Mouse (Mus musculus) CH12.LX (cell line): ENCODE measurements around the gene Gm20388. TPM values are rescaled to one million over a fixed set of nuclear protein-coding genes. Genes with fewer than 3 reads are reported as not detected.

Source experiments
- DNase-seq: peaks from one replicate; pipeline ENCODE4 v3.0.0-alpha.2; 2013; ENCODE audit errors: extremely low read depth
- H3K27ac ChIP-seq: 2 replicates; pipeline ENCODE4 v1.5.1; 2012; ENCODE audit warnings: low read depth, mild to moderate bottlenecking, control low read depth, moderate library complexity; ENCODE audit not compliant: insufficient read depth
- H3K27me3 ChIP-seq: replicated peaks from 2 replicates; pipeline ENCODE3; 2012; ENCODE audit warnings: inconsistent platforms
- H3K36me3 ChIP-seq, 2 experiments: replicated peaks in 1 of 2; 2 replicates each; pipeline versions ENCODE3 to v1.6.1; 2012; ENCODE audit warnings: inconsistent platforms in 1 of 2, low read length in 1 of 2, mild to moderate bottlenecking in 1 of 2, mixed read lengths in 1 of 2, moderate library complexity in 1 of 2; ENCODE audit not compliant: control insufficient read depth in 1 of 2, insufficient read depth in 1 of 2
- H3K4me1 ChIP-seq, 2 experiments: 2 replicates each; pipeline ENCODE4 v1.6.1; 2012; ENCODE audit warnings: inconsistent platforms in 1 of 2, moderate library complexity in 1 of 2; ENCODE audit not compliant: insufficient read depth in 2 of 2, control insufficient read depth in 1 of 2
- H3K4me2 ChIP-seq: 2 replicates; pipeline ENCODE4 v1.6.1; 2012; ENCODE audit warnings: low read depth, mild to moderate bottlenecking, control low read depth; ENCODE audit not compliant: poor library complexity, insufficient read depth, severe bottlenecking
- H3K4me3 ChIP-seq, 3 experiments: fragments of 150-350 bp in 1 of 3; sonication (generic) in 1 of 3; replicated peaks in 1 of 3; 2 replicates each; pipeline versions ENCODE3 to v1.5.1; 2011 to 2012; ENCODE audit warnings: low read depth in 2 of 3, low read length in 2 of 3, mild to moderate bottlenecking in 2 of 3, moderate library complexity in 2 of 3, control low read depth in 1 of 3, improper control_type of control experiment in 1 of 3, inconsistent platforms in 1 of 3, mixed read lengths in 1 of 3; ENCODE audit not compliant: poor library complexity in 1 of 3
- H3K79me2 ChIP-seq: replicated peaks from 2 replicates; pipeline ENCODE4 v1.6.1; 2012; ENCODE audit warnings: mild to moderate bottlenecking, moderate library complexity; ENCODE audit not compliant: control insufficient read depth, poor library complexity, insufficient read depth, severe bottlenecking; ENCODE audit errors: extremely low read depth
- H3K9ac ChIP-seq: 2 replicates; pipeline ENCODE4 v1.6.1; 2012; ENCODE audit warnings: low read depth, mild to moderate bottlenecking, control low read depth, moderate library complexity; ENCODE audit not compliant: insufficient read depth
- H3K9me3 ChIP-seq: replicated peaks from 2 replicates; pipeline ENCODE3; 2012; ENCODE audit warnings: low read length, inconsistent platforms, mixed read lengths
- BHLHE40 ChIP-seq: IDR thresholded peaks from 2 replicates; pipeline ENCODE4 v1.6.1; 2011; ENCODE audit warnings: mild to moderate bottlenecking, low read depth, low read length, improper control_type of control experiment
- CHD2 ChIP-seq: IDR thresholded peaks from 2 replicates; pipeline ENCODE4 v1.6.1; 2011; ENCODE audit warnings: low read length, improper control_type of control experiment
- CTCF ChIP-seq, 2 experiments: IDR thresholded peaks in 1 of 2; conservative IDR thresholded peaks in 1 of 2; 2 replicates each; pipeline ENCODE4 v1.5.1; 2011 to 2012; ENCODE audit warnings: low read depth in 2 of 2, low read length in 2 of 2, improper control_type of control experiment in 1 of 2, inconsistent platforms in 1 of 2, mild to moderate bottlenecking in 1 of 2, moderate library complexity in 1 of 2
- E2F4 ChIP-seq: IDR thresholded peaks from 2 replicates; pipeline ENCODE4 v1.6.1; 2011; ENCODE audit warnings: low read depth, low read length, improper control_type of control experiment; ENCODE audit not compliant: insufficient replicate concordance
- ELF1 ChIP-seq: IDR thresholded peaks from 2 replicates; pipeline ENCODE4 v1.6.1; 2014; ENCODE audit warnings: low read depth, mild to moderate bottlenecking, inconsistent platforms, low read length, improper control_type of control experiment
- EP300 ChIP-seq: IDR thresholded peaks from 2 replicates; pipeline ENCODE4 v1.6.1; 2011; ENCODE audit warnings: low read length, improper control_type of control experiment
- ETS1 ChIP-seq: conservative IDR thresholded peaks from 2 replicates; pipeline ENCODE4 v1.6.1; 2012; ENCODE audit warnings: low read depth, mild to moderate bottlenecking, inconsistent platforms, low read length, improper control_type of control experiment, moderate library complexity
- GABPA ChIP-seq: IDR thresholded peaks from 2 replicates; pipeline ENCODE4 v1.6.1; 2012; ENCODE audit warnings: low read depth, low read length, improper control_type of control experiment, inconsistent platforms; ENCODE audit not compliant: insufficient replicate concordance
- IRF4 ChIP-seq: IDR thresholded peaks from 2 replicates; pipeline ENCODE4 v1.6.1; 2014; ENCODE audit warnings: low read depth, mild to moderate bottlenecking, inconsistent platforms, low read length, improper control_type of control experiment
- MEF2A ChIP-seq: IDR thresholded peaks from 2 replicates; pipeline ENCODE4 v1.6.1; 2014; ENCODE audit warnings: low read depth, mild to moderate bottlenecking, inconsistent platforms, low read length, improper control_type of control experiment, borderline replicate concordance
- MXI1 ChIP-seq: IDR thresholded peaks from 2 replicates; pipeline ENCODE4 v1.6.1; 2011; ENCODE audit warnings: mild to moderate bottlenecking, low read depth, low read length, improper control_type of control experiment
- NELFE ChIP-seq: IDR thresholded peaks from 2 replicates; pipeline ENCODE4 v1.6.1; 2011; ENCODE audit warnings: low read depth, low read length, improper control_type of control experiment
- NRF1 ChIP-seq: IDR thresholded peaks from 2 replicates; pipeline ENCODE4 v1.6.1; 2014; ENCODE audit warnings: low read depth, mild to moderate bottlenecking, inconsistent platforms, low read length, improper control_type of control experiment, moderate library complexity
- RCOR1 ChIP-seq: conservative IDR thresholded peaks from 2 replicates; pipeline ENCODE4 v1.6.1; 2012; ENCODE audit warnings: low read depth, mild to moderate bottlenecking, inconsistent platforms, low read length, improper control_type of control experiment
- SIN3A ChIP-seq: IDR thresholded peaks from 2 replicates; pipeline ENCODE4 v1.6.1; 2012; ENCODE audit warnings: low read length, improper control_type of control experiment, inconsistent platforms
- UBTF ChIP-seq: IDR thresholded peaks from 2 replicates; pipeline ENCODE4 v1.6.1; 2012; ENCODE audit warnings: low read depth, mild to moderate bottlenecking, inconsistent platforms, low read length, improper control_type of control experiment, moderate library complexity
- ZC3H11A ChIP-seq: IDR thresholded peaks from 2 replicates; pipeline ENCODE4 v1.6.1; 2012; ENCODE audit warnings: low read depth, mild to moderate bottlenecking, inconsistent platforms, low read length, improper control_type of control experiment
- ZMIZ1 ChIP-seq: IDR thresholded peaks from 2 replicates; pipeline ENCODE4 v1.6.1; 2012; ENCODE audit warnings: low read depth, mild to moderate bottlenecking, inconsistent platforms, low read length, improper control_type of control experiment
- ZNF384 ChIP-seq: IDR thresholded peaks from 2 replicates; pipeline ENCODE4 v1.6.1; 2012; ENCODE audit warnings: low read depth, low read length, improper control_type of control experiment, inconsistent platforms
- dilution Hi-C: fragments of 300-500 bp; cut with MboI; formaldehyde crosslinking; loops from 2 replicates; pipeline ENCODE4 v1.14.3; 2020; ENCODE audit warnings: low sequenced_read_pairs; ENCODE audit not compliant: extremely low pct_unique_long_range_greater_than_20kb, extremely low pct_ligation_motif_present
- in situ Hi-C: fragments of 300-500 bp; cut with MboI; formaldehyde crosslinking; loops from 3 replicates; pipeline ENCODE4 v1.14.3; 2019; ENCODE audit warnings: low sequenced_read_pairs, low pct_ligation_motif_present, low pct_unique_long_range_greater_than_20kb, mixed read lengths
- polyA plus RNA-seq: library from polyadenylated mRNA; unstranded; fragments of >175 nt; gene quantifications from 2 replicates; pipeline ENCODE4 v1.2.1, GENCODE M21; 2012; ENCODE audit warnings: low read depth; ENCODE audit not compliant: insufficient read length
- total RNA-seq, 2 experiments: library from RNA; depleted of rRNA; stranded (reverse); fragments of 300-350 nt in 1 of 2; fragments of >200 nt in 1 of 2; gene quantifications; 2 replicates each; pipeline ENCODE4 v1.2.3; 2012 to 2014

Gm20388 gene
- total and polyA plus RNA-seq, 3 experiments = 14.8 to 26.3 (median 22.2) TPM

DNA sequence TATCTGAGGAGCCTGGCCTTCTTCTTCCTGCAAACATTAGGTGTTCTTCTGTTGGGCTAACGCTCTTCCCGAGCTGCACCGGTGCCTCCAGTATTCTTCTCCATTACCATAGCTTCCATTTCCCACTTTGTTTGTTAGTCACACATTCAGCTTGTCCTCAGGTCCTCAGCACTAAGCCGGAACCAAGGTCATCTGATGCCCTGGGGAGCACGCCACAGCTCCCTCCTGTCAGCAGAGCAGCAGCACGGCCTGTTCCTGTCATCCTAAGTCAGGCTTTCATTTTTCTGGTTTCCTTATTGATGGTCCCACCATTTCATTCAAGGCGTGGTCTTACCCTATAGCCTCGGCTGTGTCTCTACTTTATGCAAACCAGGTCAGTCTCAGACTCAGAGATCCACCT is 3477.2 kb downstream of the Gm20388 start:
- no peaks in the 10 kb centered on the region for H3K9me3 ChIP-seq
- H3K4me3 ChIP-seq = no peak overlapping the region
- no peaks in the 10 kb centered on the region for H3K4me1 ChIP-seq
- peaks cover 90 to 100% of the 10 kb centered on the region in 2 experiments for H3K36me3 ChIP-seq
- no peak for TF ChIP-seq ELF1
- DNase-seq = no peak
- no peaks in the 10 kb centered on the region for H3K27me3 ChIP-seq
- H3K79me2 ChIP-seq = no peaks in the 10 kb centered on the region
- in situ Hi-C loops = no loop called here
- H3K9ac ChIP-seq = no peak overlapping the region
- dilution Hi-C loops = no loop called here
- H3K27ac ChIP-seq = no peak overlapping the region
- H3K4me2 ChIP-seq = no peak overlapping the region

DNA sequence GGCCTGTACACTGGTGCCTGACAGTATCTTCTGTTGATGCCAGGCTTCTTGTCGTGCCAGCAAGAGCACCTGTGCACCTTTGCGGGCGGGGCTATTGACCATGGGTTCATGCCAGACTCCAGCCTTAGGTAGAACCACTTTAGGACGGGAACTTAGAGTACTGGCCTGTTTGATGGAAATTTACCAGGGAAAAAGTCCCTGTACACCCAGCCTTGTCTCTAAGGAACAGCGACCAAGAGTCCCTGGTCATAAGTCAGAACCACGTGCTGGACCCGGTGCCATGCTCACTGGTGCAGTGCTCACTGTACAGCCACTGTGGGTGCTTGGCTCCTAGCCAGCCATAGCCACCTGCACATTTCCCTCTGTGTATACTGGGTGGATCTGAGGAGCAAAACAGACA is 3478.4 kb downstream of the Gm20388 start:
- peaks cover 90 to 100% of the 10 kb centered on the region in 2 experiments for H3K36me3 ChIP-seq

DNA sequence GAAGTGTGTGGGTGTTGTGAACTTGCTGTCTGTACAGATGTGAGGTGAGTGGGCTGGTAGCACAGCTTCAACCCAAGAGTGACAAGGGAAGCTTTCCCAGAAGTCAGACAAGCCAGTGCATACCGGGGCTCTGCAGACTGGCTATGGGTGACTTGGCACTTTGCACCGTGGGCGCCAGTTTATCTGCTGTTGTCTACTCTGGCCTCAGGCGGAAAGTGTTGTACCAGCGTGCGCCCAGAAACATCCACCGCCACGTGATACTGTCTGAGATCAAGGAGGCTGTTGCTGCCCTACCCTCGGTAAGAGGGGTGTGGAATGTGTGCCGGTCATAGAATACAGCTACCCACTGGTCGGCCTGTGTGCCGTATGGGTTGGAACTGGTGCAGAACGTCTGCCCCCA is 3487.7 kb downstream of the Gm20388 start:
- Histone ChIP-seq H3K4me3 (no peak overlapping the region), H3K4me1 (no peaks in the 10 kb centered on the region), H3K9ac (no peak overlapping the region), H3K27me3 (no peaks in the 10 kb centered on the region), H3K27ac (no peak overlapping the region), H3K36me3 (peaks cover 89 to 98% of the 10 kb centered on the region in 2 experiments), H3K79me2 (no peaks in the 10 kb centered on the region), H3K4me2 (no peak overlapping the region), H3K9me3 (no peaks in the 10 kb centered on the region)
- in situ Hi-C loops = no loop called here
- DNase-seq = no peak
- dilution Hi-C loops = no loop called here
- TF ChIP-seq ZC3H11A (no peak), UBTF (no peak), ZNF384 (no peak), BHLHE40 (no peak), IRF4 (no peak), NELFE (no peak), ZMIZ1 (no peak), CTCF (conservative IDR thresholded peaks at IDR 0.05 in 1 of 2, IDR thresholded peaks at IDR 0.05 in 1 of 2; ENCODE audit: low read depth in 2 of 2, low read length in 2 of 2) (no peak), GABPA (no peak), E2F4 (no peak), RCOR1 (no peak), MXI1 (no peak), EP300 (no peak)
- TF ChIP-seq, all 38 proteins: peak for 0

More for the DNA sequence above, 3478.4 kb downstream of the Gm20388 start:
- no peak for DNase-seq
- no peak overlapping the region for H3K27ac ChIP-seq
- no peak overlapping the region for H3K4me2 ChIP-seq
- dilution Hi-C loops (no loop called here), in situ Hi-C loops (no loop called here)
- no peak for TF ChIP-seq SIN3A
- TF ChIP-seq ZNF384 = no peak
- TF ChIP-seq MEF2A = no peak
- no peak for TF ChIP-seq CHD2
- no peak for TF ChIP-seq NRF1
- no peak for TF ChIP-seq ETS1
- no peak for TF ChIP-seq ZC3H11A
- no peak for TF ChIP-seq IRF4
- no peak for TF ChIP-seq UBTF
- no peaks in the 10 kb centered on the region for H3K9me3 ChIP-seq
- no peak overlapping the region for H3K9ac ChIP-seq
- H3K79me2 ChIP-seq = no peaks in the 10 kb centered on the region
- no peak overlapping the region for H3K4me3 ChIP-seq
- no peaks in the 10 kb centered on the region for H3K27me3 ChIP-seq
- H3K4me1 ChIP-seq = no peaks in the 10 kb centered on the region
